Mouse (Mus musculus) lung, embryonic 16.5 days (tissue): ENCODE measurements at regions not wholly inside any gene's neighbourhood (a gene's known extent, or its start where the extent isn't known, plus 50 kb on each side); places are given as distances from the start of the nearest gene placed in this dataset.

Experiments
- ATAC-seq: fragments of 200-750 bp; cut with Nextera tagmentation; 2 replicates; pipeline ENCODE4 v1.8.0; 2017; ENCODE audit warnings: low read depth, mild to moderate bottlenecking, moderate library complexity
- H3K27ac ChIP-seq: fragments of 300-500 bp; sonication (generic); 2 replicates; pipeline ENCODE4 v1.5.1; 2014; ENCODE audit warnings: mild to moderate bottlenecking, control low read depth, low read length
- H3K27me3 ChIP-seq: fragments of 300-500 bp; sonication (generic); 2 replicates; pipeline ENCODE4 v1.6.1; 2014; ENCODE audit warnings: low read depth, low read length, mixed read lengths; ENCODE audit not compliant: control insufficient read depth, insufficient read depth
- H3K36me3 ChIP-seq: fragments of 300-500 bp; sonication (generic); 2 replicates; pipeline ENCODE4 v1.6.1; 2014; ENCODE audit warnings: low read length; ENCODE audit not compliant: control insufficient read depth, insufficient read depth
- H3K4me1 ChIP-seq: fragments of 300-500 bp; sonication (generic); replicated peaks from 2 replicates; pipeline ENCODE4 v1.6.1; 2014; ENCODE audit warnings: low read length, mixed read lengths; ENCODE audit not compliant: control insufficient read depth, insufficient read depth
- H3K4me2 ChIP-seq: fragments of 300-500 bp; sonication (generic); 2 replicates; pipeline ENCODE4 v1.6.1; 2014; ENCODE audit warnings: low read depth, low read length, control low read depth
- H3K4me3 ChIP-seq: fragments of 300-500 bp; sonication (generic); 2 replicates; pipeline ENCODE4 v1.5.1; 2014; ENCODE audit warnings: mild to moderate bottlenecking, low read length, control low read depth
- H3K9ac ChIP-seq: fragments of 300-500 bp; sonication (generic); 2 replicates; pipeline ENCODE4 v1.6.1; 2014; ENCODE audit warnings: low read length, control low read depth
- H3K9me3 ChIP-seq: fragments of 300-500 bp; sonication (generic); 2 replicates; pipeline ENCODE4 v1.6.1; 2016; ENCODE audit warnings: low read length; ENCODE audit not compliant: control insufficient read depth
- WGBS: fragments of 180-500 bp; shearing (Covaris S2); extraction: QIAGEN DNeasy Blood & Tissue Kit; methylation state at CpG from one replicate; pipeline ENCODE4 v1.1.7; 2014; 5-methylcytosine and 5-hydroxymethylcytosine counted together

DNA sequence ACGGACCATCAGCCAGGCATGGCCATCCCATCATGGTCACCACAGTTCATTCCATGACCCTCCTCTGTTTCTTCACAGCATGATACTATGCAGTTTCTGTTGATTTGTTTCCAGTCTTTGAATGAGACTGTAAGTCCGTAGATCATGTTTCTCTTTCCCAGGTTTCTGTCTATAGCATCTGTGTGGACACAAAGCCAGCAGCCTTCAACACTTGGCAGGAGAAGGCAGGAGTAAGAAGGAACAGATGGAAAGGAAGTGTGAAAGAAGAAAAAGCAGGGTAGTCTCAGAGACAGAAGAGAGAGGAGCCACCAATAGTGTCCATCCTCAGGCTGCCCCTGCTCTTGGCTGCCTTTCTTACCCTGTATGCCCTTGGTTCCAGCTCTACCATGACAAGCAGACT is 136.6 kb downstream of the Sp3 start:
- 86% methylated on average over 2 of the region's 2 CpGs for WGBS
- ATAC-seq = no peak
- H3K4me2 ChIP-seq = no peak overlapping the region

DNA sequence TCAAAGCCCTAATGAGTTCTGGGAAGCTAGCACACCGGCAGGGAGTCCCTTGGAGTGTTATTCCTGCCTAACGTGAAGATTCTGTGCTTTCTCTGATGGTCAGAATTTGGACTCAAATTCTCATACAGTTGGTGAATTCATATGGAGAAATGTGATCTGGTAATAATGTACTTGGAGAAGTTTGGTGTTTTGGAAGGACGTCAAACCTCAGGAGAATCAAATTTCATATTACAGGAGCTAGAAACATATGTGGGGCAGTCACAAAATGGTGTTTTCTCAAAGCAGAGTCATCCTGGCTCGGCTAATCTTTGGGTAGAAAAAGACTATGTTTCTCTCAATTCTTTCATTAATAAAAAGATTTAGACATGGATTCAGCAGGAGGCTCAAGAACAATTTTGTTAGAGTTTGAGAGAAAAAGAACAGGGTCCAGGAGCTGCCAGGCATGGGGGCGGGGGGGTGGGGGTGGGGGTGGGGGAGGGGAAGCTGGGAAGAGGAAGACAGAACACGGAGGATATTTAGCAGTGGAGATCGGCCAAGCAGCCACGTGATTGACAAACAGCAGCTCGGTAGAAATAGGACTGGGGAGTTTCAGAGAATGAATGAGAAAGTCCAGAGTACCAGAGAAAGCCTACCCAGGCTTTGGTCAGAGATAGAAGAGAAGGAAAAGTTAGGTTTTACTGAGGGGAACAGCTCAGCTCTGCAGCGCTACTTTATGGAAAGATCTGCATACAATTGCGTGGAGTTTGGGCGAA is 130.6 kb downstream of the Sp3 start:
- no peaks in the 10 kb centered on the region for H3K27me3 ChIP-seq
- H3K9ac ChIP-seq = no peak overlapping the region
- no peak for ATAC-seq
- 41% methylated on average over 12 of the region's 12 CpGs for WGBS
- no peak overlapping the region for H3K4me3 ChIP-seq
- H3K4me1 ChIP-seq = no peaks in the 10 kb centered on the region; the same call in 1 of the 2 replicates
- no peak overlapping the region for H3K27ac ChIP-seq
- H3K36me3 ChIP-seq = no peaks in the 10 kb centered on the region
- H3K4me2 ChIP-seq = no peak overlapping the region
- no peaks in the 10 kb centered on the region for H3K9me3 ChIP-seq

More for the DNA sequence above, 136.6 kb downstream of the Sp3 start:
- H3K9ac ChIP-seq = no peak overlapping the region
- H3K27ac ChIP-seq = no peak overlapping the region
- H3K9me3 ChIP-seq = 0 out of 2 replicates have a peak, but pooled peaks cover 3% of the 10 kb centered on the region
- no peaks in the 10 kb centered on the region; the same call in 1 of the 2 replicates for H3K4me1 ChIP-seq
- H3K27me3 ChIP-seq = no peaks in the 10 kb centered on the region
- no peaks in the 10 kb centered on the region for H3K36me3 ChIP-seq
- no peak overlapping the region for H3K4me3 ChIP-seq

- Histone ChIP-seq H3K27me3 (no peaks in the 10 kb centered on the region), H3K4me2 (no peak overlapping the region), H3K36me3 (no peaks in the 10 kb centered on the region), H3K4me3 (no peak overlapping the region), H3K4me1 (peaks cover 11% of the 10 kb centered on the region), H3K9me3 (no peaks in the 10 kb centered on the region), H3K9ac (no peak overlapping the region), H3K27ac (no peak overlapping the region)
- ATAC-seq = no peak
- WGBS = 71% methylated on average over 4 of the region's 4 CpGs
Observed at GRCm38 (mm10) chr2:72852509-72852908, 127.7 kb downstream of the Sp3 start.

GRCm38 (mm10) chr2:72855276-72855970 is 124.8 kb downstream of the Sp3 start:
- Histone ChIP-seq H3K4me2 (no peak overlapping the region), H3K27ac (no peak overlapping the region), H3K36me3 (no peaks in the 10 kb centered on the region), H3K4me1 (peaks cover 11% of the 10 kb centered on the region), H3K9ac (no peak overlapping the region), H3K4me3 (no peak overlapping the region), H3K9me3 (no peaks in the 10 kb centered on the region), H3K27me3 (no peaks in the 10 kb centered on the region)
- 44% methylated on average over 11 of the region's 11 CpGs for WGBS
- ATAC-seq = peak; percentile 83

DNA sequence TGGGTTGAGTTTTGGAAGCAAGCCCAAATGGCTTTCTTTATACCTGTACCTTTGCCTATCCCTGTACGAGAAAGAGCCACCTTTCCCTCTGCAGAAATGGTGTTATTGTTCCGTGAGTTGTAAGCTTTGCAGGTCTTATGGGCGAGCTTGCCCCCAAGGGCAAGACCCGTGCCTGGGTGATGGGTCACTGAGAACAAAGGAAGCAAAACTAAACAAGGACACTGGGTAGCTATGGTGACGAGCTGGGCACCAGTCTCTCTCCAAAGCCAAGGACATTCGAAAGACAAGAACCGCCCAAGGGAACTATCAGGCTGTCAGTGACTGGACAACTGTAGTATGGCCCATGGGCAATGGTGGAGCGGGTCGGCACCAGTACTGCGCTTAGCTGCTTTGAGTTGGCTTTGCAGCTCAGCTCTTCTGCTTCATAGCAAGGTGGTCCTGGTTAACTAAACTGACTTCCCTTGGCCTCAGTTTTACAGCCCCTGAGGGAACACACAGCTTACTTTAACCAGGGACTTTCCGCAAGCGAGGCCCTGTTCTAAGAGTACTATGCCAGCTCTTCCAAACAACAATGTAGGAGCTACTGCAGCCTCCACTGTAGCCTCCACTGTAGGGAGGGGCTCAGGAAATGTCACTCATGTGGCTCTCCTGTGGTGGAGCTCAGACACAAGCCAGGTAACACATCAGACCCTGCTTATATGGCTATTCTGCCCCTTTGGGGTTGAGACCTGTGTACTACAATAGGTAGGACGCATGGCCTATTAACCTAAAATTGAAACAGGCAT is 124.1 kb downstream of the Sp3 start:
- Histone ChIP-seq H3K27ac (no peak overlapping the region), H3K36me3 (no peaks in the 10 kb centered on the region), H3K9me3 (no peaks in the 10 kb centered on the region), H3K4me3 (no peak overlapping the region), H3K4me2 (no peak overlapping the region), H3K4me1 (peaks cover 11% of the 10 kb centered on the region), H3K27me3 (no peaks in the 10 kb centered on the region), H3K9ac (no peak overlapping the region)
- peak; percentile 23; the same call in 1 of the 2 replicates for ATAC-seq
- WGBS = 77% methylated on average over 13 of the region's 13 CpGs

DNA sequence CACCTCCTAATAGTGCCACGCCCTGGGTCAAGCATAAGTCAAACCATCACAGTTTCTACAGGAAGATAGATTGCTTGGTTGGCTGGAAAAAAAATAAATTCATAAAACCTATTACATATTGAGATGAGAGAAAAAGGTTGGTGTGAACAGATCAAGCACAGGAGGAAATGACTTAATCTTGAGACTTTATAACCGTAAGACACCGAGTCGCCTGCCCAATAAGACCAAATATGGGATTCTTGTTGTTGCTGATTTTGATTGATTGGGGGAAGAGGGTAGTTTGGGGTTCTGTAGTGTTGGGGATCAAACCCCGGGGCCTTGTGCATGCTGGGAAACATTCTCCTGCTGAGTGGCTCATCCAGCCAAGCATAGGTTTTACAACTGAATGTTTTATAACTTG is 122.9 kb downstream of the Sp3 start:
- H3K27me3 ChIP-seq = no peaks in the 10 kb centered on the region
- no peak overlapping the region for H3K4me2 ChIP-seq
- H3K4me1 ChIP-seq = peaks cover 11% of the 10 kb centered on the region
- no peaks in the 10 kb centered on the region for H3K36me3 ChIP-seq
- H3K9me3 ChIP-seq = no peaks in the 10 kb centered on the region
- WGBS = 90% methylated on average over 5 of the region's 5 CpGs
- ATAC-seq = no peak
- no peak overlapping the region for H3K9ac ChIP-seq
- no peak overlapping the region for H3K4me3 ChIP-seq
- no peak overlapping the region for H3K27ac ChIP-seq

DNA sequence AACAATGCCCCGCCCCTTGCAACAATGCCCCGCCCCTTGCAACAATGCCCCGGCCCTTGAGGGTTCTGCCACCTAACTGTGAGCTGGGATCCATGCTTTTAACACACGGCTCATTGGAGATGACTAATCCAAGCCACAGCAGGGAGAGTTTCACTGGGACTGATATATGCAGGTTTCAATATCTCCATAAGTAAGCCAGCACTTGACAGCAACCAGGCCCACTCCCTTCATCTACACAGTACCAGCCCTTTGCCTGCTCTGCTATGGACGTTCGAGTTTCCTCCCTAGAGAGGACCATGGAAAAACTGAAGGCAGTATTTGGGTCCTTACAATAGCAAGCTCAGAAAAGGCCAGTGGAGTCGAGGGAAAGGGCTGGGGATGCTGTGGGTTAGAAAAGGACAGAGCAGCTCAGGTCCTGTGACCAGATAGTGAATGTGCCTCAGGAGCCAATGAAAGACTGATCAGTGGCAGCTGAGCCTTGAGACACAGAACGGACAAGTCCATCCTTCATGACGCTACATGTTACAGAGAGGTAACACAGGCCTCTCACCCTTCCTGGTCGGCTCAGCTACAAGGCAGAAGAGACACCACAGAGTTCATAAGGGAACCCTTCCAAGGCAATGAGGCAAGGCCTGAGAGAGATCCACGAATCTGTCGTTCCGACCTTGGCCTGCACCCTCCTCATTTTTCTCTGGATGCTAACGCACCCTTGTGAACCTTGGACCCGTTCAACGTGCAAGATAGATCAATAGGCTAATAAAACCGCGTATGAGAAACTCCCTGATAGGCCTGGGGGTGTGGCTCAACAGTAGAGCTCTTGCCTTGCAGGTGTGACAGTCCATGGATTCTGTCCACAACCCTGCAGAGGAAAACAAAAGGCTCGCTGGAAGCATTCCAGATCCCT is 114.5 kb downstream of the Sp3 start:
- Histone ChIP-seq H3K27me3 (no peaks in the 10 kb centered on the region), H3K4me3 (no peak overlapping the region), H3K27ac (no peak overlapping the region), H3K9ac (no peak overlapping the region), H3K4me2 (no peak overlapping the region), H3K36me3 (no peaks in the 10 kb centered on the region), H3K9me3 (no peaks in the 10 kb centered on the region), H3K4me1 (no peaks in the 10 kb centered on the region)
- ATAC-seq = no peak
- WGBS = 58% methylated on average over 19 of the region's 19 CpGs

GRCm38 (mm10) chr2:72866366-72866688 is 113.9 kb downstream of the Sp3 start:
- Histone ChIP-seq H3K9me3 (no peaks in the 10 kb centered on the region), H3K36me3 (no peaks in the 10 kb centered on the region), H3K27ac (no peak overlapping the region), H3K4me1 (no peaks in the 10 kb centered on the region), H3K4me2 (no peak overlapping the region), H3K4me3 (no peak overlapping the region), H3K27me3 (no peaks in the 10 kb centered on the region), H3K9ac (no peak overlapping the region)
- no peak for ATAC-seq
- whole genome bisulfite sequencing = 79% methylated on average over 1 of the region's 2 CpGs
